Mouse (Mus musculus): Measurements from ENCODE around the gene Fbxo31.

The Fbxo31 gene

GRCm38 (mm10) chr8:121589205-121589726 is 10.7 kb upstream of the Fbxo31 start:
- DNase-seq (ENCODE audit: low spot score): peak; percentile 63

DNA sequence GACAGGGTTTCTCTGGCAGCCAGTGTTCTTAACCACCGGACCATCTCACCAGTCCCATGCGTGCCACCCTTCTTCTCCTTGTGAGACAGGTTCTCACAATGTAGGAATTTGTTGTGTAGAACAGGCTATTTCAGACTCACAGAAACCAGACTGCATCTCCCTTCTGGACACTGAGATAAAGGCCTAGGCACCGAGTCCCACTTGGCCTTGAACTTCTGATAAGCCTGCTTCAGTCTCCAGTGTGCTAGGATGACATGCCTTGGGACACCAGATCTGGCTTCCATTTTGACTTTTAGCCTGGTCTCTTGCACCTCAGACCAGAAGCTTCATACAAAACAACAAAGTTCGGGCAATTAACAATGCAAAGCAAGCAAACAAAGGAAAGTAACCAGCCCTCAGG is 10.1 kb upstream of the Fbxo31 start:
- peak; percentile 86 for DNase-seq (ENCODE audit: low spot score)

DNA sequence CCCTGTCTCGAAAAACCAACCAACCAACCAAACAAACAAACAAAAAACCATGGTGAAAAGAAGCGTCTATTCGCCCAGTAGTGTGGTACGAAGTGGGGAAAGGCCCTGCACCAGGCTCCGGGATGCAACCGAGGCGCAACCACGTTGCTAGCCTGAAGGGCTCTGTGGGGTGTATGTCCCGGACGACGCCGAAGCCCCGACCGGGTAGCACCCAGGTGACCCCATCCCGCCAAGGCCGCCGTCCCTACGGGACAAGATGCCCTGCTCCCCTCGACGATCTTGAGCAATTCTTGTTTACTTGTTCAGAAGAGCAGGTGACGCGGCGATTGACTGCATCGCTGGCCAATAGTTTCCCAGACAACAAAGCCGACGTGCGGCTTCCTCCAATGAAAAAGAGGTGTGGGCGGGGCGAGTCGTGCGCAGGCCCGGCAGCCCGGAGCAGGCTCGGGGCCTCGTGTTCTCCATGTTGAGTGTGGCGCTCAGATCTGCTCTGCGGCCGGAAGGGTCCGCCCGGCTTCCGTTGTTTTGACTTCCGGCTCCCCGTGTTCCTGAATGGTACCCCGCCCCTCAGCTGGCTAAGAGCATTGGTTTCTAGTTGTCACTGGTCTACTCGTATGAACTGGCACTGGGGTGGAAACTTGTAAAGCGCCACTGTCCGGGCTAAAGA is 6.7 kb upstream of the Fbxo31 start:
- peak; percentile 99 for DNase-seq (ENCODE audit: low spot score)

GRCm38 (mm10) chr8:121584730-121585129 is 6.1 kb upstream of the Fbxo31 start:
- no peak for DNase-seq (ENCODE audit: low spot score)

DNA sequence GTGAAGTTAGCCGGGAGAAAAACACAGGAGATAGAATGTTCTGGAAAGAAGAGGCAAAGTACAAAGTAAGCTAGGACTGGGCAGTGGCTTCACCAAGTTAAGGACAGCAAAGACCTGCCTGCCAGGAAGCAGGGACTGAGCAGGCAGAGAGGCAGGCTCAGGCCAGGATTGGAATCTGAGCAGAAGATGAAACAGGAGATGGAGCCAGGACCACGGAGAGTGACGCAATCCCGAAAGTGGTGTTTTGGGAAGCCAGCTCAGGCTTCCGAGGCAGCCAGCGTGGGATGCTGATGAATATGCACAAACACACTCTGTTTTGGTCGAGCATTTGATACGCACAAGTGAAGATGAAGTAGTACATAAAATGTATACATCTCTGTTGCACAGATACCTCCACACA is 5.0 kb upstream of the Fbxo31 start:
- no peak for DNase-seq (ENCODE audit: low spot score)

DNA sequence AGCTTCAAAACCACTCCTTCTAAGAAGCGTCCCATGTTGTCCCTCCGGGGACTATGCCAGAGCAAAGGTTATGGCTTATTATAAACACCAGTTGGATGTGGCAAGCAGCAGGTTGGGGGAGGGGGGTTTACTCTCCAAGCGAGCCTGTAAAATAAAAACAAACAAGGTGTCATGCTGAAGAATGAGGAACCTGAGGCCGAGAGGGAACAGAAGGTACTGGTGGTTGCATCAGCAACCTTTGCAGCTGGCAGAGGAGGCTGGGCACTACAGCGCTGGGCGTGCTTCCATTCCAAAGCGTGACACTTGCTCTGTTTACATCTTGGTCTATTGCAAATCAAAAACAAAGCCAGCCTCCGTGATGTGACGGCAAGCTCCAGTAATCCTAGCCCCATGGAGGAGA is 1.9 kb upstream of the Fbxo31 start:
- no peak for DNase-seq (ENCODE audit: low spot score)

DNA sequence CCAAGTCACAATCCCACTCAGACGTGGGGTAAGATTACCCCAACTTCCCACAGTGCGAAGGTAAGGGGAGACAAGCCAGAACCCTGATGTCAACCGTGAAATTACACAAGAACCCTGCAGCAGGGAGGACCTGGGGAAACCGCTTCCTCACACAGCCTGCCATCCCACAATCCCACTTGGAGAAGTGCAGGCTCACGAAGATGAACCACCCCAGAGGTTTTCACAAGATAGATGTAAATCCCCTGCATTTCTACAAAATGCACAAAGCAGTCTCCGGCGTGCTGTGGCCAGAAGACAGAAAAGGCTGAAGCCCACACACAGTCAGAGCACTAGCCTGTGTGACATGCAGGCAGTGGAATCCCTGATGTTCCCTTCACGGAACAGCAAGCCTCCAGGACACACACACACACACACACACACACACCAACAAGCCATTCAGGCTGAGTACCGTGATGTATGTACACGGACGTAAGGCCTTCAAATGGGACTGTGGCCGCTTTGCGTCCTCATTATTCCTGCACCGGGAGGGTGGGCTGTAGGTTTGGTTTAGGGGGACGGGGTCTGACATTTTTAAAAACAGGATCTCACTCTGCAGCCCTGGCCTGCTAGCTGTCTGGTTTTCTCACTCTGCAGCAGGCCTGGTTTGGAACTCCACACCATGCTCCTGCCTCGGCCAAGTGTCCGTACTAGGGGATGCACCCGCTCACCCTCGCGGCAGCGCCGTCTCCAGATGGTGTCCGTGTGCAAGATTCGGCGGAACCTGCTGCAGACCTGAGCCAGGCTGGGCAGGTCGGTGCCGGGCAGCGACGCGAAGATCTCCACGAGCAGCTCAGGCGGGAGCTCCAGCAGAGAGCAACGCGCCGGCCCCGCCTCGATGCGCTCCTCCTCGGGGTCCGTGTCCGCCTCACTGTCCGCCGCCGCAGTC is 593 bp downstream of the Fbxo31 start:
- no peak for DNase-seq (ENCODE audit: low spot score)

- no peak for DNase-seq (ENCODE audit: low spot score)
These were observed 2.9 kb downstream of the Fbxo31 start for GRCm38 (mm10) chr8:121575661-121576060.

GRCm38 (mm10) chr8:121573275-121573674 is 5.3 kb downstream of the Fbxo31 start:
- peak; percentile 38 for DNase-seq (ENCODE audit: low spot score)

GRCm38 (mm10) chr8:121572121-121572520 is 6.5 kb downstream of the Fbxo31 start:
- no peak for DNase-seq (ENCODE audit: low spot score)

- no peak for DNase-seq (ENCODE audit: low spot score)
These were observed 7.8 kb downstream of the Fbxo31 start for GRCm38 (mm10) chr8:121570801-121571200.

DNA sequence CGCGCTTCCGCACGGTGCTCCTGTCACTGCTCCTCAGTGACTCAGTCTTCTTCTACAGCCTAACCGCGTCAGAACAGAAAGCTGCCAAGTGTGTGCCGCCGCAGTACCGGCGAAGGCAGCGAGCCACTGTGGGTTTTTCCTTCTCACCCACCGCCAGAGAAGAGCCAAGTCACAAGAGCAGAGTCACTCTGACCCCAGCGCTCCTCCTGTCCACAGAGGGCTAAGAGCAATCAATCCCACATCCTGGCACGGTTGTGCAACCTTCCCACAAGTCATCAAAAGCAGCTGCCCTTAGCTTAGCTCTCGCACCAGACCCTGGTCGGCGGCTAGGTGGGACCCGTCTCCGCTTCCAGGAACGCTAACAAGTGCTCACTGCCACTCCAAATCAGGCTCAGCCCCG is 8.3 kb downstream of the Fbxo31 start:
- no peak for DNase-seq (ENCODE audit: low spot score)

- DNase-seq (ENCODE audit: low spot score): no peak
These were observed 10.3 kb downstream of the Fbxo31 start for GRCm38 (mm10) chr8:121568321-121568720.

GRCm38 (mm10) chr8:121563701-121564100 is 14.9 kb downstream of the Fbxo31 start:
- DNase-seq (ENCODE audit: low spot score): no peak

- no peak for DNase-seq (ENCODE audit: low spot score)
These were observed 15.7 kb downstream of the Fbxo31 start for GRCm38 (mm10) chr8:121562941-121563351.

DNA sequence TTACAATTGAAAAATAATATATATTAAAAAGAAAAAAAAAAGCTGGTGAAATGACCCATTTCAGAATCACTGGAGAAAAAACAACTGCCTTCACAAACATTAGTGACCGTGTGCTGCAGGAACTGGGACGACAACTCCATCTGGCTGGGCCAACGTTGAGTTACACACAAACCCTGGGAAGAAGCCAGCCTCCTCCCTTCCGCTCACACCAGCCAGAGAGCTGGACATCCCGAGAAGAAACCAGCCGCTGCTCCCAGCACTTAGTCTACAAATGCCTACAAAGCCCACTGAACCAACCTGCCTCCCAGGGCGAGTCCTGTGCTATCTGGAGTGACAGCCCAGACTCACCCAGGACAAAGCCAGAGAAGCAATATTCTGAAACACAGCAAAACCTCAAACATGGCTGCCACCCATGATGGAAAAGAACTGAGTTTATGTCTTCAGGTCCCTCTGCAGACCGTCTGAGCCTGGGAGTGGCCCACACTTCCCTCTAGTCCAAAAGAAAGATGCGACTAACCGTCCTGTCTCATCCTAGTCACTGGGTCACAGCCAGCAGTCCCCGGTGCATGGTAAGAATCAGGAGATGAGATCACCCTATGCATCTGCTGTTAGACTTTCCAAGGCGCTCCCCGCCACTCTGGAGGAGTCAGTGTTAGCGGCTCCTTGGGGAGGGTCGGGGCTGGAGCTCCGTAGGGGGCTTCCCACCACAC is 16.8 kb downstream of the Fbxo31 start:
- no peak for DNase-seq (ENCODE audit: low spot score)

DNA sequence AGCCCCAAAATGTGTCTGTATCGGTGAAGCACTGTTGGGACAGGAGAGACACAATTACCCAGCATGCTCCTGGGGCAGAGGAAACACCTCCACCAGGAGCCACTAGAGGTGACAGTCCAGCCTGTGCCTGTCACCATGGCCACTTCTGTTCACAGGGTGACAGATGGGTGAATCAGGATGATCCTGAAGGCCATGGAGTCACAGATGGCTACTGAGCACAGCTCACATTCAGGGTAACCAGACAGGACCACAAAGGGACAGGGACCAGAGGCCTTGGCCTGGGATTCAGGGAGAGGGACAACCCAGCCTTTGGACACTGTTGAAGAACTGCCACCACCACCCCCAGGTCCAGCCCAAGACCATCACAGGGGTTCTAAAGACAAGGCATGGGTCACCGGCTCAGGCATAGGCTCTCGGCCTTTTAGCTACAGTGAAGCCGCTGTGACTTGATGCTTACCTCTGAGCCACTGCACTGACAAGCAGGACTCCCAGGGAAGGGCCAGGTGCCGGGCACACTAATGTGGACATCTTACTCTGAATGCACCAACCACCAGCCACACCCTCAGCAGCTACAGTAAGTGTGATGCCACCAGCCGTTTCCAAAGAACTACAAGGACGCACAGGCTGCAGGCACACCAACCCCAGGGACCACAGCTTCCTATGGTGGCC is 18.0 kb downstream of the Fbxo31 start:
- DNase-seq (ENCODE audit: low spot score): no peak

- DNase-seq (ENCODE audit: low spot score): no peak
These were observed 18.8 kb downstream of the Fbxo31 start for GRCm38 (mm10) chr8:121559801-121560200.

DNA sequence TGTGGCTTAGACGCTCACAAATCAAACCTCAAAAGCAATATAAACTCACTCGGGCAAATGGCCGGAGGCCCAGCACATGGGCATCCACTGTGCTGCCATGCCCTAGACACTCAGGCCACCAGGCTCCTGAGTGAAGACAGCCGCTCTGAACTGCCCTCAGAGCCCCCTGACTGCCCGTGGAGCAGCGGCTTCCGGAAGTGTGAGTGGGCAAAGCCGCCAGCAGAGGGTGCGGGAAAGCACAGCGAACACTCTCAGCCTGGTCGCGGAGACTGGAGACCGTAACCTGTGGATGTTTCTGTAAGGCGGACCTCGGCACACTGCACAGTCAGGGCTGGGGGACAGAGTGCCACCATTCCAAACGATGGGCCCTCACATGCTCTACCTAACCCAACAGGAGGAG is 20.1 kb downstream of the Fbxo31 start:
- no peak for DNase-seq (ENCODE audit: low spot score)

- DNase-seq (ENCODE audit: low spot score): no peak
These were observed 20.9 kb downstream of the Fbxo31 start for GRCm38 (mm10) chr8:121557746-121558145.

- DNase-seq (ENCODE audit: low spot score): no peak
These were observed 24.7 kb downstream of the Fbxo31 start for GRCm38 (mm10) chr8:121553831-121554475.

Measured in c-Kit-positive CD71-positive TER-119-positive erythroid progenitor cells, embryonic 14.5 days (primary cell).